Mouse (Mus musculus): ENCODE data around the gene Hfe. TPM values are rescaled to one million over a fixed set of nuclear protein-coding genes. Genes with fewer than 3 reads are reported as not detected.
"Not testable (repeated sequence)": the region's sequence is repeated elsewhere in the genome, so short reads cannot be mapped to it uniquely, and the experiment has no call there.

Hfe gene
- polyA plus RNA-seq, 2 experiments = 3.4 to 10.8 TPM

- Histone ChIP-seq H3K4me2 (ENCODE audit: low read depth) (no peak overlapping the region), H3K9ac (replicated peaks) (no peak overlapping the region), H3K4me1 (replicated peaks; ENCODE audit: control insufficient read depth in 2 of 2, insufficient read depth in 2 of 2, low read length in 1 of 2) (peaks cover 4 to 9% of the 10 kb centered on the region in 2 experiments), H3K27me3 (ENCODE audit: control insufficient read depth, insufficient read depth, low read length) (peaks cover 3% of the 10 kb centered on the region), H3K4me3 (ENCODE audit: insufficient read depth in 1 of 2, low read depth in 2 of 2, low read length in 2 of 2) (no peak overlapping the region), H3K9me3 (ENCODE audit: control insufficient read depth, low read length) (no peaks in the 10 kb centered on the region), H3K36me3 (replicated peaks; ENCODE audit: control insufficient read depth, insufficient read depth, low read depth) (no peaks in the 10 kb centered on the region), H3K27ac (no peak overlapping the region)
- no peak for ATAC-seq (ENCODE audit: insufficient read depth)
- no peak for DNase-seq (ENCODE audit: low read depth in 3 of 3, low spot score in 3 of 3)
- TF ChIP-seq EP300 (IDR thresholded peaks at IDR 0.05; ENCODE audit: low read depth) (no peak), CTCF (IDR thresholded peaks at IDR 0.05; ENCODE audit: low read depth) (no peak)
- WGBS (ENCODE audit: insufficient replicate concordance) = 68% methylated on average over 7 of the region's 7 CpGs
Measured at GRCm38 (mm10) chr13:23705751-23706356, 4.8 kb downstream of the Hfe start.

- not testable (repeated sequence) for H3K27ac ChIP-seq; H3K9me3 ChIP-seq (ENCODE audit: control insufficient read depth, low read length); H3K4me2 ChIP-seq (ENCODE audit: low read depth); H3K4me3 ChIP-seq (ENCODE audit: insufficient read depth in 1 of 2, low read depth in 2 of 2, low read length in 2 of 2); ATAC-seq (ENCODE audit: insufficient read depth); H3K27me3 ChIP-seq (ENCODE audit: control insufficient read depth, insufficient read depth, low read length); H3K36me3 ChIP-seq (replicated peaks; ENCODE audit: control insufficient read depth, insufficient read depth, low read depth); H3K9ac ChIP-seq (replicated peaks); DNase-seq (ENCODE audit: low read depth in 3 of 3, low spot score in 3 of 3)
- H3K4me1 ChIP-seq (replicated peaks; ENCODE audit: control insufficient read depth in 2 of 2, insufficient read depth in 2 of 2, low read length in 1 of 2) = peaks cover 12 to 13% of the 10 kb centered on the region in 2 experiments
- WGBS (ENCODE audit: insufficient replicate concordance) = 72% methylated on average over 2 of the region's 2 CpGs
Measured at GRCm38 (mm10) chr13:23702801-23703200, 7.9 kb downstream of the Hfe start.

- Histone ChIP-seq H3K27ac (no peak overlapping the region), H3K4me3 (ENCODE audit: insufficient read depth in 1 of 2, low read depth in 2 of 2, low read length in 2 of 2) (no peak overlapping the region), H3K4me2 (ENCODE audit: low read depth) (no peak overlapping the region), H3K4me1 (replicated peaks; ENCODE audit: control insufficient read depth in 2 of 2, insufficient read depth in 2 of 2, low read length in 1 of 2) (peaks cover 12 to 13% of the 10 kb centered on the region in 2 experiments), H3K36me3 (replicated peaks; ENCODE audit: control insufficient read depth, insufficient read depth, low read depth) (no peaks in the 10 kb centered on the region), H3K27me3 (ENCODE audit: control insufficient read depth, insufficient read depth, low read length) (no peaks in the 10 kb centered on the region), H3K9me3 (ENCODE audit: control insufficient read depth, low read length) (no peaks in the 10 kb centered on the region), H3K9ac (replicated peaks) (no peak overlapping the region)
- no peak for ATAC-seq (ENCODE audit: insufficient read depth)
- no peak for TF ChIP-seq CTCF (IDR thresholded peaks at IDR 0.05; ENCODE audit: low read depth)
- no peak for TF ChIP-seq EP300 (IDR thresholded peaks at IDR 0.05; ENCODE audit: low read depth)
- no peak for DNase-seq (ENCODE audit: low read depth in 3 of 3, low spot score in 3 of 3)
- 48% methylated on average over 4 of the region's 4 CpGs for WGBS (ENCODE audit: insufficient replicate concordance)
Measured at GRCm38 (mm10) chr13:23702220-23702619, 8.4 kb downstream of the Hfe start.

- Histone ChIP-seq H3K9me3 (ENCODE audit: control insufficient read depth, low read length) (no peaks in the 10 kb centered on the region), H3K36me3 (replicated peaks; ENCODE audit: control insufficient read depth, insufficient read depth, low read depth) (no peaks in the 10 kb centered on the region), H3K4me1 (replicated peaks; ENCODE audit: control insufficient read depth in 2 of 2, insufficient read depth in 2 of 2, low read length in 1 of 2) (peaks cover 20 to 21% of the 10 kb centered on the region in 2 experiments), H3K9ac (replicated peaks) (peak overlapping the region; percentile 51), H3K4me2 (ENCODE audit: low read depth) (peak overlapping the region; percentile 24), H3K27me3 (ENCODE audit: control insufficient read depth, insufficient read depth, low read length) (no peaks in the 10 kb centered on the region), H3K27ac (peak overlapping the region; percentile 13), H3K4me3 (ENCODE audit: insufficient read depth in 1 of 2, low read depth in 2 of 2, low read length in 2 of 2) (no peak overlapping the region)
- 0 out of 2 replicates have a peak, but pooled peaks have one; percentile 11 for ATAC-seq (ENCODE audit: insufficient read depth)
- peak; percentile 73 to 75 (median 73) for DNase-seq (ENCODE audit: low read depth in 3 of 3, low spot score in 3 of 3)
- 17% methylated on average over 8 of the region's 8 CpGs for WGBS (ENCODE audit: insufficient replicate concordance)
- peak; percentile 89 for TF ChIP-seq CTCF (IDR thresholded peaks at IDR 0.05; ENCODE audit: low read depth)
- TF ChIP-seq EP300 (IDR thresholded peaks at IDR 0.05; ENCODE audit: low read depth) = no peak
Measured at GRCm38 (mm10) chr13:23700786-23701520, 9.7 kb downstream of the Hfe start.

- H3K9ac ChIP-seq (replicated peaks) = no peak overlapping the region
- WGBS (ENCODE audit: insufficient replicate concordance) = 52% methylated on average over 3 of the region's 3 CpGs
- H3K4me1 ChIP-seq (replicated peaks; ENCODE audit: control insufficient read depth in 2 of 2, insufficient read depth in 2 of 2, low read length in 1 of 2) = peaks cover 26% of the 10 kb centered on the region in 2 experiments
- no peaks in the 10 kb centered on the region for H3K36me3 ChIP-seq (replicated peaks; ENCODE audit: control insufficient read depth, insufficient read depth, low read depth)
- ATAC-seq (ENCODE audit: insufficient read depth) (no peak), DNase-seq (ENCODE audit: low read depth in 3 of 3, low spot score in 3 of 3) (no peak)
- TF ChIP-seq EP300 (IDR thresholded peaks at IDR 0.05; ENCODE audit: low read depth) (no peak), CTCF (IDR thresholded peaks at IDR 0.05; ENCODE audit: low read depth) (peak; percentile 23; the same call in 1 of the 2 replicates)
- no peaks in the 10 kb centered on the region for H3K27me3 ChIP-seq (ENCODE audit: control insufficient read depth, insufficient read depth, low read length)
- H3K27ac ChIP-seq = no peak overlapping the region
- H3K4me3 ChIP-seq (ENCODE audit: insufficient read depth in 1 of 2, low read depth in 2 of 2, low read length in 2 of 2) = no peak overlapping the region
- no peaks in the 10 kb centered on the region for H3K9me3 ChIP-seq (ENCODE audit: control insufficient read depth, low read length)
- H3K4me2 ChIP-seq (ENCODE audit: low read depth) = no peak overlapping the region
Measured at GRCm38 (mm10) chr13:23699767-23700166, 10.9 kb downstream of the Hfe start.

All from liver, embryonic 14.5 days (tissue).